Mouse (Mus musculus) spleen, adult 12 weeks (tissue): ENCODE measurements around the gene Psg19.
"Not testable (repeated sequence)": the region's sequence is repeated elsewhere in the genome, so short reads cannot be mapped to it uniquely, and the experiment has no call there.

Experiments
- DNase-seq: peaks from one replicate; pipeline ENCODE4 v3.0.0; 2022; ENCODE audit warnings: low spot score

Gene Psg19

DNA sequence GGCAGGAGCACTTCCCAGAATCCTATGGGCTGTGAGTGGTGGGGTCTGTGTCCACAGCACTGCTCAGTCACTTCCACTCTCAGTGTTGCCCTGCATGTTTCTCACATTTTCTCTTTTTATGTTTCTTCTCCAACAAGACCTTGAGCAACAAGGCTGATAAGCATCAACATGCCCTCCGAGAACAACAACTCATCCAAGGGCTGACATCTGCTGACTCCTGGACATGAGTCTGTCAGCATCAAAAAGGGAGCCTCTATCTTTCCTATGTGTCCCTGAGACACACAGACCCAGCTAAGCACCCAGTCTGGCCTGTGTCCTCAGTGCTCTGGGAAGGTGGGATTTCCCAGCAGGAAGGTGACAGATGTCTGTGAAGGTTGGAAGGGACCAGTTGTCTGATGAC is at the start of gene Psg19:
Gene Psg19 (minus strand): TSS at position 101 of the 400 bp plus-strand sequence.
- no peak for DNase-seq

DNA sequence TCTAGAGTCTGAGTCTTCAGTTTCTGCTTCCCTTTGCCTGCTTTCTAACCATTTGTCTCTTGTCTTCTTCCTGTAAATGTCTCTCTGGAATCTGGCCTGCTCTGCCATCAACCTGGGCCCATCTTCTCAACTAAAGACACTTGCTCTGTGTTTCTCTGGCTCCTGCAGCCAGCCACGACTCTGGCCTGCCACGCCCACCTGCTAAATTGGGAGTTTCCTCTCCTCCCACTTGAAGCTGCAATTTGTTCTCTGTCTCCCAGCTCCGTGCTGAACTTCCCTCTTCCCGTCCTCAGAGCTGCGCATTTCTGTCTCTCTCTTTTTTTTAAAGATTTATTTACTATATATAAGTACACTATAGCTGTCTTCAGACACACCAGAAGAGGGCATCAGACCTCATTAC is 46.5 kb upstream of the Psg19 start:
- DNase-seq = no peak

GRCm38 (mm10) chr7:18841174-18841567 is 42.9 kb upstream of the Psg19 start:
- DNase-seq = no peak

DNA sequence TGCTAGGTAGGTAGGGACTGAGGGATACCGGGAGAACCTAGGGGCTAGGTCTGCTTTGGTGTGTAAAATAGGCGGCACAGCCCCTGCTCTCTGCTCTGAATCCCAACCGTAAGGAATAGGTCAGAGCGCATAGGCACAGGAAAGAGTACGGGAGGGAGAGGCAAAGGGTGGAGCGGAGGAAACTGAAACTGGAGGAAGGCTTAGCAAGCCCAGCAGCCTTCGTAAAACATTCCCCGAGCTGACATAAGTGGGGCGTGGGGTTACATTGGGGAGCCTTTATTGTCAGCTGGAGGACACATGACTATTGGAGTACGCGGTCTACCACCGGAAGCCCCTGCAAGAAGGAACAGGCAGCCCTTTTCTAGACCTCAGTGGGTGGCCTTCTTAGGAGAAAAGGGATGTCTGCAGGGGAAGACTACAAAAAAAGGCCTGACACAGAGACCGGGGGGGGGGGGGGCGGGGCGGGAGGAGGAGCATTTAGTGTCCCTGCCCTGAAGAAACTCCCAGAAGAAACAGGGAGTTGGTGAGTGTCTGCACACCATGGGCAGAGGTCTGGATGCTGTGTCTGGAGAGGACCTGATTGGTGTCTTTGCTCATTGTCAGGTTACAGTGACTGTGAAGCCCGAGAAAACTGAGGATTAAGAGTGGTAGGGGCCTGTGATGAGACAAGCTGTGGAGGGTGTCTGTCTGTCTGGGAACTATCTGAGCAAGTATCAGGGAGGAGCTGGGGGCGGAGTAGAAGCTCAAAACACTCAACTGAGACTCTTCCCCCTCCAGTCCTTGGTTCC is 42.3 kb upstream of the Psg19 start:
- DNase-seq = no peak

DNA sequence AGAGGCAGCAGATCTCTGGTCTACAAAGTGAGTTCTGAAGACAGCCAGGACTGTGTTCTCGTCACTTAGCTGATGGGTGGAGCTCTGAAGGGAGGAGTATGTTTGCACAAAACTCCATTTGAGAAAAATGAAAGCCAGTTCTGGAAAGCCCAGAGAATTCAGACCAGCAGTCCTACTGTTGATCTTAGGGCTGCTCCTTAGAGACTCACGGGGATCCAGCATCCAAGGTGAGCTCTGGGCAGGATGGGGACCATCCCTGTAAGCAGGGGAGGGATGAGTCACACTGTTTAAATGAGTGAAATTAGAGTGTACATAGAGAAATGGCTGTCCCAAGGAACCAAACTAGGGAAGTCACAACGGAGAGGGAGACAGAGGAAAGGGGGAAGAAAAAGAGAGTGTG is 41.5 kb upstream of the Psg19 start, which contains the start of gene Mill2:
Gene Mill2 (plus strand): TSS at position 102 of the 400 bp plus-strand sequence.
- no peak for DNase-seq

- DNase-seq = no peak
Observed at GRCm38 (mm10) chr7:18832298-18832697, 34.0 kb upstream of the Psg19 start.

GRCm38 (mm10) chr7:18829545-18829944 is 31.2 kb upstream of the Psg19 start:
- DNase-seq = no peak

DNA sequence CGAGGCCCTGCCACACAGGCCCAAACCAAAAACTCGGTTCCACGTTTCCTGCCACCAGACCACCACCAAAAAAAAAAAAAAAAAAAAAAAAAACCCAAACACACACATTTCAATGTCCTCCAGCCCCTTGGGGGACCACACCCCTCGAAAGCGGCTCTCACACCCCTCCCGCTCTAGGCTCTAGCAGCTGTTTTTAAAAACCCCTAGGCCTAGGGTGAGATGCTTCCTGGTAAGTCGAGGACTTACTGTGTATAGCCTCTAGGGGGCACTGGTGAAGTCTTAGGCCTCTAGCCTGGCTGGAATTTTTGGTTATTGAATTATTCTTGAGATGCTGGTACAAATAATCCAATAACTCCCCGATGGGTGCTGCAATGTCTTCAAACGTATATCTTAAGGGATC is 30.3 kb upstream of the Psg19 start:
- no peak for DNase-seq

GRCm38 (mm10) chr7:18827792-18828546 is 29.6 kb upstream of the Psg19 start:
- DNase-seq = no peak

DNA sequence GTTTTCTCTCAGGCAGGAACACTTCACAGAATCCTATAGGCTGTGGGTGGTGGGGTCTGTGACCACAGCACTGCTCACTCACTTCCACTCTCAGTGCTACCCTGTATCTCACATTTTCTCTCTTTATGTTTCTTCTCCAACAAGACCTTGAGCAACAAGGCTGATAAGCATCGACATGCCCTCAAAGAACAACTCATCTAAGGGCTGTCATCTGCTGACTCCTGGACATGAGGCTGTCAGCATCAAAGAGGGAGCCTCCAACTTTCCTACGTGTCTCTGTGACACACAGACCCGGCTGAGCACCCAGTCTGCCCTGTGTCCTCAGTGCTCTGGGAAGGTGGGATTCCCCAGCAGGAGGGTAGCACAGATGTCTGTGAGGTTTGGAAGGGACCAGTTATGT is 23.2 kb upstream of the Psg19 start, which contains the start of gene Psg17:
Gene Psg17 (minus strand): TSS at position 101 of the 400 bp plus-strand sequence.
- no peak for DNase-seq

GRCm38 (mm10) chr7:18818301-18818700 is 20.0 kb upstream of the Psg19 start:
- no peak for DNase-seq

GRCm38 (mm10) chr7:18803526-18803925 is 5.2 kb upstream of the Psg19 start:
- DNase-seq = no peak

DNA sequence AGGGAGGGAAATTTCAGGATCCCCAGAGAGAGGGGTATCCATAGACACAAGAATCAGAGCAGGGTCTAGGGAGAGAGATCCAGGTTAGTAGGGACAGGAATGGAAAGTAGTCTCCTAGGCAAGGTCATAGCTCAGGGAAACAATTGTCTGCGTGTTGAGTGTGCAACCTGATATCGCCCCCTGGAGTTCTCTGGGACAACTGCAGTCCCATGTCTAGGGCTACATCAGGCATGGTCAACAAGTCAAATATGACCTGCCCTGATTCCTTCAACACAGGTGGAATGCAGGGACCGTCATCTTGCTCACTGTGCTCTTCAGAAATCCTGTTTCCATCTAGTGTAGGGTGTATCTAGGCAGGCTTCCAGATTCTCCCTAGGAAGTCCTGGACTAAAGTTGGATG is 809 bp upstream of the Psg19 start:
- DNase-seq = no peak

DNA sequence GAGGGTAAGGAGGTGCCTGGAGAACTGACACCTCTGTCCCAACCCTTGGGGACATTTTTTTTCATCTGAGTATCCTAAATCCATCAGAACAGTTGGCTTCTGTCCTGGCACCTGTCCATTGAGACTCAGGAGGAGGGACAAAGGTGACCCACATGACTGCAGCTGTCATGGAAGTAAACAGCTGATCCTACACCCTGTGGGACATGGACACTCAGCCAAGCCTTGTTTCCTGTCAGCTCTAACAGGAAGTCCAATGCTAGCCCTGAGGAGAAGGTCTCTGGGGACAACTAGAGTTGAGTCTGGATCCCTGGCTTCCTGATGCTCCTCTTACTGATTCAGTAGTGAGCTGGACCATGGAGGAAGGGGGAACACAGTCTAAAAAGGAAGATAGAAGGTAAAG is 7.6 kb downstream of the Psg19 start:
- not testable (repeated sequence) for DNase-seq

GRCm38 (mm10) chr7:18781301-18781700 is 17.0 kb downstream of the Psg19 start:
- DNase-seq = not testable (repeated sequence)

DNA sequence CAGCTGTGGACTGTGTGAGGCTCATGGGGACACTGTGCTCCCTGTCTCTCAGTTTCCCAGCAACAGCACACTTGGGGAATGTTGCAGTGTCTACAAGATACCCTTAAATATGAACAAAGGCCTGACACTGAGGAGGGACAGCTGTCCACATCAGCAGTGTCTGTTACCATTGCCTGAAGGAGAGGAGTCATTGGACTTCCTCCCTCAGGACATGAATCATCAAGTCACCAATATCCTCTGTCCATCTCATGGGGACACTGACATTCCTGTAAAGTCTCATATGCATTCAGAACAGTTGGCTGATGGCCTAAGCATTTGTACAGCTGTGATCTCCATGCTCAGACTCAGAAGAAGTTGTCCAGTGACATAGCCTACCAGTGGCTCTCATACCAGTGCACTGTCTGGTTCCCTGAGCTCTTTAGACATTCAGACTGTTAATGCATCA is 19.0 kb downstream of the Psg19 start:
- no peak for DNase-seq

DNA sequence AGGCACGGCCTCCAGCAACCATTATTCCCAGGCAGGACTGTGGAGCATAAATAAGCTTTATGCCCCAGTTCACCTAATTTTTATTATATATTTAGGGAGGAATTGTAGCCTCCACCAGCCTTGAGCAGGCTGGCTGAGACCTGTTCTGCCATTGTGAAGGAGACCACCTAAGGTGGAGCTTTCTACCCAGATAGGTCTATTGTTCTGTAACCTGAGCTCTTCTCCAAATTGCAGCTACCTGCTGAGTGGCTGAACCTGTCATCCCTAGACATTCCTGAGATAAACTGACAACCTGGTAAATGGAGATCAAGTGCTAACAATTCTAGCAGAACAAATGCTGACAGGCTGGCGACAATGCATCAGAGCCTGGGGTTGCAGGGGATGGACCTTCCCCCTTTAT is 35.4 kb downstream of the Psg19 start:
- not testable (repeated sequence) for DNase-seq

GRCm38 (mm10) chr7:18760152-18760551 is 38.2 kb downstream of the Psg19 start:
- not testable (repeated sequence) for DNase-seq

GRCm38 (mm10) chr7:18749896-18750477 is 48.3 kb downstream of the Psg19 start:
- not testable (repeated sequence) for DNase-seq

- DNase-seq = no peak
Observed at GRCm38 (mm10) chr7:18748994-18749895, 49.1 kb downstream of the Psg19 start.

DNA sequence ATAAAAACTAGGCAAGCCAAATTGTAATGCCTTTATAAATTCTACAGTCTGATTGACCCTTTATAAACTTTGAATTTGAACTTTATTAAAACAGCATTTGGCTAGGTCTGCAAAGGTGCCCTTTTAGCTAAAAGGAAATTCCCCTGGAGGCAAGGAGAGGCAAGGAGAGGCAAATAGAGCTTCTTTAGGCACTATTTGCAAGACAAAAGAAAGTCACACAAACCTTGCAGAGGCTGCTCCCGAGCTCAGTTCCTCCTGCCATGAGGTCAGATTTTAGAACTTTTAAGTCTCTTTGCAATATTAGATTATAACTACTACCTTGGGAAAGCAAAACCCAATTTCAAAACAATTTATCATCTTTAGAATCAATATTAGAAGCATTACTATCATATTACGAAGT is 50.9 kb downstream of the Psg19 start:
- not testable (repeated sequence) for DNase-seq
